Comparison of ENCODE assay signal across 1 mouse cellular context in the genomic region with DNA sequence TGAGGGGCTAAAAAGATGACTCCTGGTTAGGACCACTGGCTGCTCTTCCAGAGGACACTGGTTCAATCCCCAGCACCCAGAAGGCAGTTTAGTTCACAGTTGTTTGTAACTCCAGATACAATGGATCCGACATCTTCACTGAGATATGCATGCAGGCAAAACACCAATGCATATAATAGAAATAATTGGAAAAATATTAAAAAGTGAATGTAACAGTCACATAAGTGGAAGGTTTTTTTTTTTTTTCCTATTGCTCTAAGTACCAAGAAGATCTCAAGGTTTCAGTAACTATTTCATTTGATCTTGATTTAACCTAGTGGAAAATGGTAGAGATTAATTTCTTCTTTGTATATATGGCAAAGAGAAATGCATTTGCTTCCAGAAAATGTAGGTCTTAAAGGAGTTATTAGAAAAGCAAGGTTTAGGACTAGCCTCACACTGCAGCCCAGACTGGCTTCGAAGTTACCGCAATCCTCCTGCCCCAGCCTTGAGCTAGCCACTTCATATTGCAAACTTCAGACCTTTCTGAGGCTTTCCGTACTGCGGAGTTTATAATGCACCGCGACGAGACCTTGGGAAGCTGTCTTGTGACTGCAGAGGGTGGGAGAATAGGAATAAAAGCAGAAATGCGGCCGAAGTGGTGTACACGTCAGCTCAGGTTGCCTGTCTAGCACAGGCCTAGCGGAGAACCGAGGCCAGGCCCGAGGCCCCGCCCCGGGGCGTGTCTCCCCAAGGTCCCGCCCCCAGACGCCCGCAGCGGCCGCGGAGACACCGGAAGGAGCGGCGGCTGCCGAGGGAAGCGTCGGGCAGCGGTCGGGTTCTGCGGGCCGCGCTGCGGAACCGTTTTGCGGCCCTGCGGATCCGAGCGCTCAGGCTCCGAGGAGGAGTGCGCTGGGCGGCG.
TF ChIP-seq lines count a peak whose summit lies in the region.

A gene (plus strand): TSS at position 747 of the 901 bp plus-strand sequence.

TF ChIP-seq in CH12.LX, 34 proteins besides CTCF, POLR2A, EP300 and RAD21 (continued from another document):
- peak; percentile 84 for TF ChIP-seq UBTF (IDR thresholded peaks at IDR 0.05; ENCODE audit: low read depth, low read length)
- no peak for TF ChIP-seq MYC (IDR thresholded peaks at IDR 0.05; ENCODE audit: low read depth, low read length)
- peak; percentile 95 for TF ChIP-seq ZMIZ1 (IDR thresholded peaks at IDR 0.05; ENCODE audit: low read depth, low read length)
- TF ChIP-seq MEF2A (IDR thresholded peaks at IDR 0.05; ENCODE audit: borderline replicate concordance, low read depth, low read length): peak; percentile 74
- TF ChIP-seq KAT2A (IDR thresholded peaks at IDR 0.05; ENCODE audit: insufficient replicate concordance, low read length): 0 out of 2 replicates have a peak, but pooled peaks have one; percentile 65
- TF ChIP-seq NELFE (IDR thresholded peaks at IDR 0.05; ENCODE audit: low read depth, low read length): peak; percentile 98
- TF ChIP-seq ETS1 (conservative IDR thresholded peaks at IDR 0.05; ENCODE audit: low read depth, low read length): no peak
- no peak for TF ChIP-seq SMC3 (IDR thresholded peaks at IDR 0.05; ENCODE audit: low read depth, low read length)
- TF ChIP-seq GABPA (IDR thresholded peaks at IDR 0.05; ENCODE audit: insufficient replicate concordance, low read depth, low read length): no peak
- peak; percentile 93 for TF ChIP-seq ELF1 (IDR thresholded peaks at IDR 0.05; ENCODE audit: low read depth, low read length)
- TF ChIP-seq TCF12 (IDR thresholded peaks at IDR 0.05; ENCODE audit: low read depth, low read length): peak; percentile 94
- no peak for TF ChIP-seq ZC3H11A (IDR thresholded peaks at IDR 0.05; ENCODE audit: low read depth, low read length)
- peak; percentile 54 for TF ChIP-seq NRF1 (IDR thresholded peaks at IDR 0.05; ENCODE audit: low read depth, low read length)
- peak; percentile 57; the same call in 1 of the 2 replicates for TF ChIP-seq MXI1 (IDR thresholded peaks at IDR 0.05; ENCODE audit: low read depth, low read length)
- TF ChIP-seq CHD2 (IDR thresholded peaks at IDR 0.05; ENCODE audit: low read length): no peak
- no peak for TF ChIP-seq USF1 (IDR thresholded peaks at IDR 0.05; ENCODE audit: low read depth, low read length)
- no peak for TF ChIP-seq E2F4 (IDR thresholded peaks at IDR 0.05; ENCODE audit: insufficient replicate concordance, low read depth, low read length)
- no peak for TF ChIP-seq MAZ (IDR thresholded peaks at IDR 0.05; ENCODE audit: low read depth, low read length)
- 0 out of 2 replicates have a peak, but pooled peaks have one; percentile 45 for TF ChIP-seq MAX (IDR thresholded peaks at IDR 0.05; ENCODE audit: low read length)
- peak; percentile 54; the same call in 1 of the 2 replicates for TF ChIP-seq IRF4 (IDR thresholded peaks at IDR 0.05; ENCODE audit: low read depth, low read length)
- TF ChIP-seq USF2 (conservative IDR thresholded peaks at IDR 0.05; ENCODE audit: low read depth, low read length): no peak
- TF ChIP-seq MAFK (IDR thresholded peaks at IDR 0.05; ENCODE audit: insufficient replicate concordance, low read length): no peak
- peak; percentile 91 for TF ChIP-seq POLR2AphosphoS2 (IDR thresholded peaks at IDR 0.05; ENCODE audit: low read depth, low read length)
- TF ChIP-seq RCOR1 (conservative IDR thresholded peaks at IDR 0.05; ENCODE audit: low read depth, low read length): no peak; the same call in 1 of the 2 replicates
- TF ChIP-seq HCFC1 (IDR thresholded peaks at IDR 0.05; ENCODE audit: low read depth, low read length): peak; percentile 68
- no peak; the same call in 1 of the 2 replicates for TF ChIP-seq SIN3A (IDR thresholded peaks at IDR 0.05; ENCODE audit: low read length)
- TF ChIP-seq JUN (IDR thresholded peaks at IDR 0.05; ENCODE audit: insufficient read depth, low read depth, low read length): no peak
- no peak; the same call in 1 of the 2 replicates for TF ChIP-seq BHLHE40 (IDR thresholded peaks at IDR 0.05; ENCODE audit: low read depth, low read length)
- no peak for TF ChIP-seq CHD1 (IDR thresholded peaks at IDR 0.05; ENCODE audit: low read depth, low read length)
- no peak for TF ChIP-seq PAX5 (IDR thresholded peaks at IDR 0.05; ENCODE audit: low read length)
- TF ChIP-seq JUND (conservative IDR thresholded peaks at IDR 0.05; ENCODE audit: low read depth, low read length): no peak
- peak; percentile 70 for TF ChIP-seq ZNF384 (IDR thresholded peaks at IDR 0.05; ENCODE audit: low read depth, low read length)
TF ChIP-seq in CH12.LX: peak in this region for 15.
